Mouse (Mus musculus) common myeloid progenitor, adult 5-6 weeks (primary cell): Measurements from ENCODE around the gene 1700006A11Rik. TPM values are rescaled to one million over a fixed set of nuclear protein-coding genes. Genes with fewer than 3 reads are reported as not detected.
"Not testable (repeated sequence)": the region's sequence is repeated elsewhere in the genome, so short reads cannot be mapped to it uniquely, and the experiment has no call there.

Experiments
- ATAC-seq: replicated peaks from 2 replicates; pipeline ENCODE4 v1.8.0; 2016; ENCODE audit warnings: low read depth, mild to moderate bottlenecking, moderate TSS enrichment, inconsistent platforms; ENCODE audit not compliant: poor library complexity, severe bottlenecking
- total RNA-seq: library from RNA; stranded (forward); fragments of 200-1000, 187-1606 nt; gene quantifications from 2 replicates; pipeline ENCODE4 v1.2.3, GENCODE M21; 2017

1700006A11Rik gene
- total RNA-seq: not detected in 2 replicates

DNA sequence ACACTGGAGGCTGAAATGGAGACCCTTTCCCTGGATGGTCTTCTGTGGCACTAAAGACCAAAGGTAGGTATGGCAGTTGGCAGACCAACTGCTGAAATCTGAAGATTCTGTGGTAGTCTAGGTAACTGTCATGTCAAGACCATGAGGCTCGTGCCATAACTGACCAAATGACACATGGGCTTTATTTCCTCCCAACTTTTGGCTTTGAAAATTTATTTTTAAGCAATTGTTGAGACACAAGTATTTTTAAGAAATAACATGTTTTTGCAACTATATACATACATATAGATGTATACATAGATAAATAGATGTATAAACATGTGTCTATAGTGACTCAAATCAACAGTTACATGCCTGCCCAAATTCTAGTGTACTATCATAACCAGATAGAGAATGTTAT, at the start of gene 1700006A11Rik:
TSS of gene 1700006A11Rik (minus strand) at position 101 of the 400 bp plus-strand sequence.
- ATAC-seq: no peak

DNA sequence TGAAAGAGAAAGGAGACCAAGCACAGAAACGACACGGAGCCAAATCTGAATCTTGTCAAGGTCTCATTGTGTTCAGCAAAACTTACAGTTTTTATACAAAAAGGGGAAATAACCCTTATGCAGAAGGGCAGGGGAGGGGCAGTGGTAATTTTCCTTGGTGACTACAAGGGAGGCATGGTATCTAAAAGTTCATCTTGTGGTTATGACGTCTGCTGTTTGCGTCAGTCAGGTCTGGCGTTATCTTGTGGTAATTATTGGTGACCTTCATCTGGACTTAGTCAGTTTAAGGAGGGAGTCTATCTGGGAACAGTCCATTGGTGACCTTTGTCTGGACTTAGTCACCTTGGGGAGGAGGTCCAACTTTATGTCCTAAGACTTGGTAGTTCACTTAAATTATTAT, 48.5 kb upstream of the 1700006A11Rik start:
- ATAC-seq: not testable (repeated sequence)

DNA sequence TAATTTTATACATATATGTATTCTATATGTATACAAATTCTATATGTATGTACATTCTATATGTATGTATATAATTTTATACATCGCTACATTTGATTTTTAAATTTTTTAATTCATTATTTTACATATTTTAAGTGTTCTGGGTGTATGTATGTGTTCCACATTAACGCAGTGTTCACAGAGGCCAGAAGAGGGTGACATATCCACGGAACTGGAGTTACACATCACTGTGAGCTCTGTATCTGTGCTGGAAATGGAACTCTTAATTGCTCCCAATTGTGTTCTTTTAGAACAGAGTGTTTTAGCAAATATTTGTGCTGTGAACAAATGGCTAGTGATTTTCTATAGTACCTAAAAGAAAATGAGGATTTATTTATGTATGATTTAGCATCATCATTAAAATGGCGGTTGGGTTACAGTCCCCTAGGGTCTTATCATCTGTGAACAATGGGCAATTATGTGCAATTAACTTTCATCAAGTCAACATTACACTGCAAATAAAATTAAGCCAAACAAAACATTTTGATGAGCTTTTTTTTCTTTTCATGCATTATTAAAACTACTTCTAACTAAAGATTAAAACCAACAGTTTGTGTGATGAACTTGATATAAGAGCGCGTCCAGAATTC, 40.4 kb upstream of the 1700006A11Rik start:
- ATAC-seq: no peak

DNA sequence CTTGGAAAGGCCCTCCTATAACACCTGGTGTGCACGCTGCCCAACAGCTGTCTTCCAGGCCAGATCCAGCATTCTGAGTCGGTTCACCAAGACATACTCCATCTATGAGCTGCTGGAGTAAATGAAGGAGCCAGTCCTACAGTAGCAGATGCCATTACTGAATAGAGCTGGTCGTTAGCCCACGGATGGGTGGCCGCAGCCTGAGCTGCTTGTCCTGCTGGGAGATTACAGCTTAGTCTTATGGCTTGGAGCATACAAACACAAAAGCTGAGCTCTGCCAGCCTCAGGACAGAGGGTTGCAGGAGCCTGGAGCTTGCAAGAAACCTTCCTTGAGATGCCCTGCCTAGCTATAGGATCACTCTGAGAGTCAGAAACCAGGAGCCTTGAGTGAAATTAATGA, 33.6 kb downstream of the 1700006A11Rik start:
- ATAC-seq: no peak

DNA sequence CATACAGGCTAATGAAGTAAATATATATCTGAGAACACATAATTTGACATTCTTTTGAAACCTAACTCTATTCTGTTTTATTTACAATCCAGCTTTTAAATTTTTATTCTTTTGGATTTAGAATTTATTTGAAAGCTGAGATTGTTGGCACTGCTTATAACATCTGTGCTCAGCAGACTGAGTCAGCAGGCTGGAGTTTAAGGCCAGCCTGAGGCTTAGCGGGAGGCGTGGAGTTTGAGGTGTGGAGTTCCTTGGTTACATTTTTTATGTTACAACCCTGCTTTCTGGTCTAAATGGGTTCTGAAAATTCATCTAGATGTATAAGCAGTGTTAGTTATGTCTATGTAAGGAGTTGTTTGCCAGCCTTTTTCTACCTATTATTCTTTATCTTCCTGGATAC, 35.7 kb downstream of the 1700006A11Rik start:
- ATAC-seq: no peak

DNA sequence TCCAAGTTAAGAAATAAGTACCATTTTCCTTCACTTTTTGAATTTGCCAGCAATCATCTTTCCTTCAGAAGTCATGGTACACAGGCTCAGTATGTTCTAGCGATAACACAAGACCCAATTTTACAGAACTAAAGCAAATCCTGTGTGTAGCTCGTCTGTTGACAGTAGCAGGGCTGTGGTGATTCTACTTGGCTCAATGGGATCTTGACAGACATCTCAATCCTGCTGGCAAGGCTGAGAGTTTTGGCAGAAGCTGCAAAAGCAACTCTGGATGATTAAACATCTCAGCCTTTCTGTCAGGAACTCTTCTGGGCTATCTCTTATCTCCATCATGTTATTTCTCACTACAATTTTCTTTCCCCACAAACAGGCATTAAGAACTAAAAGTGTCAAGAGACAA, 36.2 kb downstream of the 1700006A11Rik start:
- ATAC-seq: no peak

DNA sequence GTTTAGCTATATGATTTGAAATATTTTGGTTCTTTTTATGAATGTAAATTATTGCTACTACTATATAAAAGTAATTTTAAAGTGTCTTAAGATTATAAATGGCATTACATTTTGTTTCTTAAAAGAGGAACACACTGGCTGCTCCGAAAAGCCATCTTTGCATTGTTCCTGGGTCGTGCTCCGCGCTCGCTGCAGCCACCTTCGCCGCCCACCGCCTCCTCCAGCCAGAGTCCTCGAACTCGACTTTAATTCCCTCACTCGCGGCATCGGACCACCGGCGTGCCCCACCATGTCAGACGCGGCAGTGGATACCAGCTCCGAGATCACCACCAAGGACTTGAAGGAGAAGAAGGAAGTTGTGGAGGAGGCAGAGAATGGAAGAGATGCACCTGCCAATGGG, 40.5 kb downstream of the 1700006A11Rik start:
- ATAC-seq: peak; percentile 65

DNA sequence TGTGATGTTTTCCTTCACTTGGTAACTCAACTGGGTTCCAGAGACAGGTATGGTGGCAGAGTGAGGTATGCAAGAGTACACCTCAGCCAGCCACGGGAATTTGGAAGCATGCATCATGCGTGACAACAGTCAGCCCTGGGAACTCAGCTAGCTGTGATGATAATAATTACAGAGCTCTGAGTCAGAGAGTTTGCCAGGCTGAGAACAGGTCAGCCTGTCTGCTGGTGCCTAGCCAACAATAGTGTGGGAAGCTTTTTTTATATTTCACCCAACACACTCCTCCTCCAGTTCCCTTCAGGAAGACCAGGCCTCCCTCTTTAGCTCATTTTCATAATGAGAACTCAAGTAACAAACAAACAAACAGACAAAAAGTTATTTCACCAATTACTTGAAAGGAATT, 53.8 kb downstream of the 1700006A11Rik start:
- no peak for ATAC-seq

DNA sequence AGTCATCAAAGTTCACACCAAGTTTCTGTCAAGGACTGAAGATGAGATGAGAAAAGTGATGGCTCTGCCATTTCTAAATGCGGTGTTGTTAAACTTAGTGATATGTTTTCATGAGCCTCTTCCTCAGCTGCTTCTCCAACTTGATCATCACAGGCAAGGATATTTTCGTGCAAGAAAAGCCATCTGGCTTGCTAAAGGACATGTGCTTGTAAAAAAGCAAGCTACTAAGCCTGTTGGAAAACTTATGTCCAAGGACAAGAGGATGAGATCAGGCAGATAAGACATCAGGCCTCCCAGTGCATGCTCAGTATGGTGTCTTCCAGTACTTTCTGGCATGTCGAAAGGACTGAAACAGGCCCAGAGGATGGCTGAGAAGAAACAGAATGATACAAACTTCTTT, 68.3 kb downstream of the 1700006A11Rik start:
- ATAC-seq: no peak

Other genes starting within 250 kb of the 1700006A11Rik start
- gene Tram1l1, start 105.2 kb downstream of the 1700006A11Rik start, total RNA-seq: not detected in 2 replicates
- not detected in 2 replicates for gene 1700003H04Rik, start 155.1 kb upstream of the 1700006A11Rik start, total RNA-seq